9 mouse cellular contexts compared by ENCODE assay signal in the genomic region with DNA sequence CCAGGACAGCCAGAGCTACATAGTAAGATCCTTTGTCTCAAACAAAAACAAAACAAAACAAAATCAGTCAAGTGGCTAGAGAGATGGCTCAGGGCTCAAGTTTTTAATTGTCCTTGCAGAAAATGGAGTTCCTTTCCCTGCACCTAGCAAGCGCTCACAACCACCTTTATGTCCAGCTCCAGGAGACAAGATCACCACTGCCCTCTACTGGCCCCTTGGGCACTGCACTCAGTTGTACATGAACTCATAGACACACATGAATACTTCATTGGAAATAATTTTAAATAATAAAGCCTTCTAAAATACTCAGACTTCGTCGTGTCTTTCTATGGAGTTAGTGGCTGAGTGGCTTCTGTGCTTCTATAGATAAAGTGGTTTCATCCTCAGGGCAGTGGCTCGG. TPM values are rescaled to one million over a fixed set of nuclear protein-coding genes. Genes with fewer than 3 reads are reported as not detected.
A peak's percentile ranks its signal among the peaks of the same experiment; 100 is the strongest.
DNase-seq lines count a peak whose midpoint lies in the region; ATAC-seq lines count a peak whose summit lies in the region.
"Had no signal": no experiment of that assay in that cellular context is flagged by ENCODE, and none has a peak within 500 bp of the region (broad histone marks: within the 10 kb centered on the region; RNA-seq: fewer than 3 reads in every experiment).

No protein-coding gene starts in this region.

- H3K36me3 ChIP-seq in forebrain, embryonic 10.5 days (replicated peaks), result no peaks in the 10 kb centered on the region
- H3K36me3 ChIP-seq in forebrain, embryonic 16.5 days (ENCODE audit: control insufficient read depth, insufficient read depth), result no peaks in the 10 kb centered on the region
- H3K36me3 ChIP-seq: lung, embryonic 15.5 days had no signal

- DNase-seq in forebrain, embryonic 10.5 days (ENCODE audit: extremely low spot score, low spot score), result peak; percentile 57
- peak; percentile 14 for DNase-seq in 3134 (ENCODE audit: extremely low read depth, insufficient read length, low spot score)
- DNase-seq in adipocyte (ENCODE audit: low spot score), result peak; percentile 51
- peak; percentile 65 for DNase-seq in embryo, embryonic 9.5 days (ENCODE audit: extremely low spot score)
- peak; percentile 68 for DNase-seq in kidney, postnatal 14 days
- DNase-seq in lung, postnatal 14 days, result peak; percentile 67
- peak; percentile 22 to 24 for DNase-seq in spleen, postnatal 36 days (ENCODE audit: low spot score in 2 of 2)

- ATAC-seq in forebrain, embryonic 16.5 days, result no peak

- no peak overlapping the region for H3K4me2 ChIP-seq in forebrain, embryonic 16.5 days (ENCODE audit: low read length)
- H3K4me2 ChIP-seq: lung, embryonic 15.5 days had no signal

- no peak overlapping the region for H3K27ac ChIP-seq in forebrain, embryonic 10.5 days
- no peak overlapping the region for H3K27ac ChIP-seq in forebrain, embryonic 16.5 days (ENCODE audit: low read length)
- H3K27ac ChIP-seq: lung, embryonic 15.5 days had no signal

- no peaks in the 10 kb centered on the region for H3K9me3 ChIP-seq in forebrain, embryonic 10.5 days
- no peaks in the 10 kb centered on the region for H3K9me3 ChIP-seq in forebrain, embryonic 16.5 days (ENCODE audit: control insufficient read depth, low read length)
- H3K9me3 ChIP-seq: lung, embryonic 15.5 days had no signal

- no peak overlapping the region for H3K9ac ChIP-seq in forebrain, embryonic 16.5 days (replicated peaks; ENCODE audit: low read depth, low read length)
- H3K9ac ChIP-seq: lung, embryonic 15.5 days had no signal

- H3K4me1 ChIP-seq in forebrain, embryonic 10.5 days, result peaks cover 6% of the 10 kb centered on the region
- peaks cover 4% of the 10 kb centered on the region for H3K4me1 ChIP-seq in forebrain, embryonic 16.5 days (replicated peaks; ENCODE audit: control insufficient read depth, insufficient read depth, low read length)

- 36% methylated on average over 4 of the region's 4 CpGs for WGBS in forebrain, embryonic 10.5 days
- WGBS in forebrain, embryonic 16.5 days, result 27% methylated on average over 4 of the region's 4 CpGs

- H3K4me3 ChIP-seq in forebrain, embryonic 10.5 days, result no peak overlapping the region
- H3K4me3 ChIP-seq in forebrain, embryonic 16.5 days (replicated peaks; ENCODE audit: low read length), result no peak overlapping the region
- H3K4me3 ChIP-seq: lung, embryonic 15.5 days had no signal

- peaks cover 37% of the 10 kb centered on the region for H3K27me3 ChIP-seq in forebrain, embryonic 10.5 days (ENCODE audit: poor library complexity, severe bottlenecking)
- peaks cover 6% of the 10 kb centered on the region; the same call in 1 of the 2 replicates for H3K27me3 ChIP-seq in forebrain, embryonic 16.5 days (replicated peaks; ENCODE audit: control insufficient read depth, insufficient read depth, low read length)

RNA-seq across cellular contexts. Expression of a gene that starts 8.2 kb away (rescaled TPM):
- 0.30 TPM in 1 of 2 replicates, not detected in the other for polyA plus RNA-seq in forebrain, embryonic 10.5 days (2016; fragmentation: Nextera tagmentation; extraction: Ambion mirVana)
- 3.7 and 6.7 TPM in 2 replicates for polyA plus RNA-seq in forebrain, embryonic 16.5 days (2015; fragmentation: Nextera tagmentation; extraction: Ambion mirVana)

RNA-seq across cellular contexts. Expression of a gene that starts 9.7 kb away (rescaled TPM):
- polyA plus RNA-seq in forebrain, embryonic 10.5 days (2016; fragmentation: Nextera tagmentation; extraction: Ambion mirVana), result 7.5 and 10.2 TPM in 2 replicates
- 8.3 and 9.8 TPM in 2 replicates for polyA plus RNA-seq in forebrain, embryonic 16.5 days (2015; fragmentation: Nextera tagmentation; extraction: Ambion mirVana)

RNA-seq across cellular contexts. Expression of a gene that starts 17.2 kb away (rescaled TPM):
- not detected in 2 replicates for polyA plus RNA-seq in forebrain, embryonic 10.5 days (2016; fragmentation: Nextera tagmentation; extraction: Ambion mirVana)
- not detected in 2 replicates for polyA plus RNA-seq in forebrain, embryonic 16.5 days (2015; fragmentation: Nextera tagmentation; extraction: Ambion mirVana)
- polyA plus RNA-seq: lung, embryonic 15.5 days had no signal

Comparison
In these comparisons a context has a peak if more than half of its experiments do, and no peak if none do; other contexts are left out.
1. DNase-seq: peak in every context shown above with its lines; median percentile 68 in kidney, postnatal 14 days; 67 in lung, postnatal 14 days; 65 in embryo, embryonic 9.5 days; 57 in forebrain, embryonic 10.5 days; 51 in adipocyte; 23 in spleen, postnatal 36 days; 14 in 3134.